Mouse (Mus musculus) lung, adult 18-20 months (tissue): ENCODE results near the gene Cst13.

Source experiments
- DNase-seq, 2 experiments: peaks; one replicate each; pipeline ENCODE4 v3.0.0; 2022; ENCODE audit warnings: mixed read lengths in 2 of 2

The Cst13 gene

GRCm38 (mm10) chr2:148875335-148875811 lies 55.5 kb downstream of the Cst13 start, which contains the start of gene Cst3:
Cst3 (minus strand) TSS chr2:148875692.
- DNase-seq, result peak; percentile 96 to 97

- peak; percentile 31 to 47 for DNase-seq
Observed at GRCm38 (mm10) chr2:148877016-148877770, 57.3 kb downstream of the Cst13 start.

GRCm38 (mm10) chr2:148878641-148879130 lies 58.8 kb downstream of the Cst13 start:
- DNase-seq, result no peak

- DNase-seq, result peak; percentile 38 to 46
Observed at GRCm38 (mm10) chr2:148879199-148879598, 59.3 kb downstream of the Cst13 start.
